In the genomic region with DNA sequence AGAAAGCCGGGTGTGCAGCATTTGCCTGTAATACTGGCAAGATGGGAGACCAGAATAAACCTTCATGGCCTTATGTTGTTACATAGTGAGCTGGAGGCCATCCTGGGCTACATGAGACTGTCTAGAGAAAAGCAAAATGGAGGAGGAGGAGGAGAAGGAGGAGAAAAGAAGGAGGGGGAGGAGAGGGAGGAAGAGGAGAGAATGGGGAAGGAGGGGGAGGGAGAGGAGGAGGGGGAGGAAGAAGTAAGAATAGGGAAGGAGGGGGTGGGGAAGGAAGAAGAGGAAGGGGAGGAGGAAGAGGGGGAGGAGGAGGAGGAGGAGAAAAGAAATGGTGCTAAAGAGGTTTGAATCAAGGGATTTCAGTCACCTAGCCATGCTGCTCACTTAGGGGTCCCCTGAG, we compare ENCODE assay signal across 18 mouse cellular contexts. TPM values are rescaled to one million over a fixed set of nuclear protein-coding genes. Genes with fewer than 3 reads are reported as not detected.
DNase-seq lines count a peak whose midpoint lies in the region; ATAC-seq and TF ChIP-seq lines count a peak whose summit lies in the region.
"Had no signal": no experiment of that assay in that cellular context is flagged by ENCODE, and none has a peak within 500 bp of the region (broad histone marks: within the 10 kb centered on the region; RNA-seq: fewer than 3 reads in every experiment).

No protein-coding gene starts in this region.

- peaks cover 38% of the 10 kb centered on the region for H3K4me1 ChIP-seq in hindbrain, embryonic 12.5 days
- peaks cover 17% of the 10 kb centered on the region; the same call in 1 of the 2 replicates for H3K4me1 ChIP-seq in hindbrain, postnatal 0 days (ENCODE audit: insufficient read depth, low read length)
- peaks cover 44% of the 10 kb centered on the region for H3K4me1 ChIP-seq in forebrain, embryonic 14.5 days (ENCODE audit: control insufficient read depth, insufficient read depth, low read length)
- peaks cover 47% of the 10 kb centered on the region for H3K4me1 ChIP-seq in limb, embryonic 13.5 days
- peaks cover 49% of the 10 kb centered on the region for H3K4me1 ChIP-seq in neural tube, embryonic 13.5 days (replicated peaks)

- peak overlapping the region; percentile 39 for H3K4me2 ChIP-seq in hindbrain, embryonic 12.5 days (replicated peaks)
- H3K4me2 ChIP-seq in hindbrain, postnatal 0 days (ENCODE audit: low read depth, low read length), result no peak overlapping the region
- H3K4me2 ChIP-seq in forebrain, embryonic 14.5 days (ENCODE audit: low read length), result peak overlapping the region; percentile 25; the same call in 1 of the 2 replicates
- peak overlapping the region; percentile 34 for H3K4me2 ChIP-seq in limb, embryonic 13.5 days (replicated peaks)
- peak overlapping the region; percentile 27; the same call in 1 of the 2 replicates for H3K4me2 ChIP-seq in neural tube, embryonic 13.5 days
- H3K4me2 ChIP-seq: intestine, embryonic 15.5 days had no signal

- DNase-seq in hindbrain, postnatal 0 days (ENCODE audit: low spot score), result no peak
- DNase-seq in forebrain, embryonic 14.5 days (ENCODE audit: low spot score), result no peak
- no peak for DNase-seq in retina, embryonic 14.5 days (ENCODE audit: low spot score)
- DNase-seq in kidney, adult 8-10 months, result no peak
- DNase-seq: cerebellum, adult 8-10 months; lung, postnatal 4 days; thymus, adult 18-20 months had no signal

- ATAC-seq in hindbrain, embryonic 12.5 days (ENCODE audit: low FRiP score), result no peak
- ATAC-seq in hindbrain, postnatal 0 days, result no peak
- ATAC-seq in forebrain, embryonic 14.5 days, result no peak
- ATAC-seq in limb, embryonic 13.5 days (ENCODE audit: low FRiP score, low read depth), result no peak
- ATAC-seq in neural tube, embryonic 13.5 days (ENCODE audit: low read depth), result no peak; the same call in 1 of the 2 replicates
- ATAC-seq in erythroid progenitor cell, adult 5-6 weeks (replicated peaks; ENCODE audit: low FRiP score, poor library complexity, severe bottlenecking), result no peak
- ATAC-seq: intestine, embryonic 15.5 days had no signal

- peak overlapping the region; percentile 71 for H3K27ac ChIP-seq in hindbrain, embryonic 12.5 days
- H3K27ac ChIP-seq in hindbrain, postnatal 0 days, result no peak overlapping the region
- peak overlapping the region; percentile 78 for H3K27ac ChIP-seq in forebrain, embryonic 14.5 days (ENCODE audit: low read depth, low read length)
- no peak overlapping the region for H3K27ac ChIP-seq in limb, embryonic 13.5 days
- peak overlapping the region; percentile 42 for H3K27ac ChIP-seq in neural tube, embryonic 13.5 days (replicated peaks)
- H3K27ac ChIP-seq: intestine, embryonic 15.5 days had no signal

- WGBS in hindbrain, embryonic 12.5 days, result 44% methylated on average over 1 of the region's 1 CpGs
- WGBS in hindbrain, postnatal 0 days, result 24% methylated on average over 1 of the region's 1 CpGs
- WGBS in forebrain, embryonic 14.5 days, result 21% methylated on average over 1 of the region's 1 CpGs
- 19% methylated on average over 1 of the region's 1 CpGs for WGBS in limb, embryonic 13.5 days
- 19% methylated on average over 1 of the region's 1 CpGs for WGBS in neural tube, embryonic 13.5 days

- 0 out of 2 replicates have a peak overlapping the region, but pooled peaks have one; percentile 23 for H3K9ac ChIP-seq in hindbrain, embryonic 12.5 days
- H3K9ac ChIP-seq in hindbrain, postnatal 0 days (replicated peaks; ENCODE audit: low read length), result no peak overlapping the region
- no peak overlapping the region for H3K9ac ChIP-seq in forebrain, embryonic 14.5 days (ENCODE audit: low read length)
- no peak overlapping the region for H3K9ac ChIP-seq in limb, embryonic 13.5 days
- no peak overlapping the region for H3K9ac ChIP-seq in neural tube, embryonic 13.5 days
- H3K9ac ChIP-seq: intestine, embryonic 15.5 days had no signal

- H3K9me3 ChIP-seq in hindbrain, embryonic 12.5 days (replicated peaks), result peaks cover 10% of the 10 kb centered on the region; the same call in 1 of the 2 replicates
- no peaks in the 10 kb centered on the region for H3K9me3 ChIP-seq in hindbrain, postnatal 0 days (ENCODE audit: low read length)
- H3K9me3 ChIP-seq in forebrain, embryonic 14.5 days (replicated peaks; ENCODE audit: control insufficient read depth, low read length), result no peaks in the 10 kb centered on the region
- H3K9me3 ChIP-seq in limb, embryonic 13.5 days, result 0 out of 2 replicates have a peak, but pooled peaks cover 7% of the 10 kb centered on the region
- H3K9me3 ChIP-seq in neural tube, embryonic 13.5 days, result peaks cover 11% of the 10 kb centered on the region; the same call in 1 of the 2 replicates
- H3K9me3 ChIP-seq: intestine, embryonic 15.5 days had no signal

- H3K36me3 ChIP-seq in hindbrain, embryonic 12.5 days, result no peaks in the 10 kb centered on the region
- H3K36me3 ChIP-seq in hindbrain, postnatal 0 days (ENCODE audit: insufficient read depth, low read length), result no peaks in the 10 kb centered on the region
- H3K36me3 ChIP-seq in forebrain, embryonic 14.5 days (ENCODE audit: control insufficient read depth, insufficient read depth, low read length), result no peaks in the 10 kb centered on the region
- H3K36me3 ChIP-seq in limb, embryonic 13.5 days, result no peaks in the 10 kb centered on the region
- H3K36me3 ChIP-seq in neural tube, embryonic 13.5 days, result no peaks in the 10 kb centered on the region
- H3K36me3 ChIP-seq: intestine, embryonic 15.5 days had no signal

- H3K4me3 ChIP-seq in hindbrain, embryonic 12.5 days, result no peak overlapping the region
- no peak overlapping the region for H3K4me3 ChIP-seq in hindbrain, postnatal 0 days (ENCODE audit: low read length)
- no peak overlapping the region for H3K4me3 ChIP-seq in forebrain, embryonic 14.5 days (ENCODE audit: low read depth, low read length)
- no peak overlapping the region for H3K4me3 ChIP-seq in limb, embryonic 13.5 days
- no peak overlapping the region for H3K4me3 ChIP-seq in neural tube, embryonic 13.5 days
- H3K4me3 ChIP-seq: intestine, embryonic 15.5 days had no signal

- 0 out of 2 replicates have a peak, but pooled peaks cover 3% of the 10 kb centered on the region for H3K27me3 ChIP-seq in hindbrain, embryonic 12.5 days
- H3K27me3 ChIP-seq in hindbrain, postnatal 0 days (ENCODE audit: insufficient read depth, low read length), result no peaks in the 10 kb centered on the region
- H3K27me3 ChIP-seq in forebrain, embryonic 14.5 days (replicated peaks; ENCODE audit: control insufficient read depth, insufficient read depth, low read length), result no peaks in the 10 kb centered on the region
- no peaks in the 10 kb centered on the region for H3K27me3 ChIP-seq in limb, embryonic 13.5 days
- no peaks in the 10 kb centered on the region for H3K27me3 ChIP-seq in neural tube, embryonic 13.5 days
- H3K27me3 ChIP-seq: intestine, embryonic 15.5 days had no signal

- no peak for TF ChIP-seq CTCF in hindbrain, postnatal 0 days (IDR thresholded peaks at IDR 0.05; ENCODE audit: low read depth)

RNA-seq across cellular contexts. Expression of gene Acvr1b, which starts 13.7 kb away (rescaled TPM):
- polyA plus RNA-seq in hindbrain, embryonic 12.5 days (2016; fragmentation: Nextera tagmentation; extraction: Ambion mirVana), result 12.2 and 15.5 TPM in 2 replicates
- total RNA-seq in hindbrain, postnatal 0 days (2014; rRNA removed), result 74.5 and 86.2 TPM in 2 replicates
- 14.0 and 14.6 TPM in 2 replicates for polyA plus RNA-seq in hindbrain, postnatal 0 days (2015; fragmentation: Nextera tagmentation; extraction: Ambion mirVana)
- polyA plus RNA-seq in forebrain, embryonic 14.5 days (2014; fragmentation: Nextera tagmentation; extraction: Ambion mirVana), result 24.7 and 33.5 TPM in 2 replicates
- 6.1 and 7.1 TPM in 2 replicates for polyA plus RNA-seq in limb, embryonic 13.5 days (2015; fragmentation: Nextera tagmentation; extraction: Ambion mirVana)
- 18.0 and 18.8 TPM in 2 replicates for polyA plus RNA-seq in neural tube, embryonic 13.5 days (2015; fragmentation: Nextera tagmentation; extraction: Ambion mirVana)
- 0.84 and 1.8 TPM in 2 replicates for total RNA-seq in erythroid progenitor cell, adult 5-6 weeks (2015; ENCODE audit: low replicate concordance)
- total RNA-seq in erythroid progenitor cell, adult 5-6 weeks (2017; ENCODE audit: low replicate concordance), result 1.2 and 1.4 TPM in 2 replicates

RNA-seq across cellular contexts. Expression of gene Acvrl1, which starts 31.8 kb away (rescaled TPM):
- 11.6 TPM in 2 replicates for polyA plus RNA-seq in hindbrain, embryonic 12.5 days (2016; fragmentation: Nextera tagmentation; extraction: Ambion mirVana)
- total RNA-seq in hindbrain, postnatal 0 days (2014; rRNA removed), result 16.8 and 21.6 TPM in 2 replicates
- 7.0 and 7.3 TPM in 2 replicates for polyA plus RNA-seq in hindbrain, postnatal 0 days (2015; fragmentation: Nextera tagmentation; extraction: Ambion mirVana)
- polyA plus RNA-seq in forebrain, embryonic 14.5 days (2014; fragmentation: Nextera tagmentation; extraction: Ambion mirVana), result 4.1 and 4.2 TPM in 2 replicates
- polyA plus RNA-seq in limb, embryonic 13.5 days (2015; fragmentation: Nextera tagmentation; extraction: Ambion mirVana), result 9.6 TPM in 2 replicates
- polyA plus RNA-seq in neural tube, embryonic 13.5 days (2015; fragmentation: Nextera tagmentation; extraction: Ambion mirVana), result 8.1 and 9.0 TPM in 2 replicates
- 1.1 and 23.1 TPM in 2 replicates for total RNA-seq in erythroid progenitor cell, adult 5-6 weeks (2015; ENCODE audit: low replicate concordance)
- 0.08 and 1.3 TPM in 2 replicates for total RNA-seq in erythroid progenitor cell, adult 5-6 weeks (2017; ENCODE audit: low replicate concordance)

RNA-seq across cellular contexts. Expression of gene Ankrd33, which starts 44.6 kb away (rescaled TPM):
- not detected in 2 replicates for polyA plus RNA-seq in hindbrain, embryonic 12.5 days (2016; fragmentation: Nextera tagmentation; extraction: Ambion mirVana)
- total RNA-seq in hindbrain, postnatal 0 days (2014; rRNA removed), result not detected in 2 replicates
- not detected in 2 replicates for polyA plus RNA-seq in hindbrain, postnatal 0 days (2015; fragmentation: Nextera tagmentation; extraction: Ambion mirVana)
- polyA plus RNA-seq in forebrain, embryonic 14.5 days (2014; fragmentation: Nextera tagmentation; extraction: Ambion mirVana), result not detected in 2 replicates
- not detected in 2 replicates for polyA plus RNA-seq in limb, embryonic 13.5 days (2015; fragmentation: Nextera tagmentation; extraction: Ambion mirVana)
- not detected in 2 replicates for polyA plus RNA-seq in neural tube, embryonic 13.5 days (2015; fragmentation: Nextera tagmentation; extraction: Ambion mirVana)
- not detected in 2 replicates for total RNA-seq in erythroid progenitor cell, adult 5-6 weeks (2015; ENCODE audit: low replicate concordance)
- total RNA-seq in erythroid progenitor cell, adult 5-6 weeks (2017; ENCODE audit: low replicate concordance), result not detected in 2 replicates
- total RNA-seq: gastrocnemius, postnatal 4 days; left cerebral cortex, postnatal 10 days had no signal
- polyA plus RNA-seq: embryonic facial prominence, embryonic 11.5 days; frontal cortex, adult 2 months; heart, postnatal 0 days; intestine, embryonic 15.5 days; liver, embryonic 16.5 days had no signal

Comparison
In these comparisons a context has a peak if more than half of its experiments do, and no peak if none do; other contexts are left out.
1. H3K27ac ChIP-seq: peak in hindbrain, embryonic 12.5 days (single experiment), forebrain, embryonic 14.5 days (single experiment) and neural tube, embryonic 13.5 days (single experiment); none in hindbrain, postnatal 0 days (single experiment) and limb, embryonic 13.5 days (single experiment).